ENCODE assay signal across 9 mouse cellular contexts in genomic region chr5:34188856-34189255, GRCm38 (mm10). TPM values are rescaled to one million over a fixed set of nuclear protein-coding genes. Genes with fewer than 3 reads are reported as not detected.
DNase-seq lines count a peak whose midpoint lies in the region; ATAC-seq and TF ChIP-seq lines count a peak whose summit lies in the region.
"Had no signal": no experiment of that assay in that cellular context is flagged by ENCODE, and none has a peak within 500 bp of the region (broad histone marks: within the 10 kb centered on the region; RNA-seq: fewer than 3 reads in every experiment).

No protein-coding gene starts in this region.

- 74% methylated on average over 2 of the region's 2 CpGs for WGBS in heart, adult 2 months
- 63% methylated on average over 2 of the region's 2 CpGs for WGBS in limb, embryonic 13.5 days
- WGBS in stomach, embryonic 14.5 days, result 64% methylated on average over 2 of the region's 2 CpGs

- H3K4me1 ChIP-seq in heart, adult 2 months (ENCODE audit: control insufficient read depth, insufficient read depth, low read length), result peaks cover 31% of the 10 kb centered on the region
- H3K4me1 ChIP-seq in limb, embryonic 13.5 days, result peaks cover 41% of the 10 kb centered on the region
- peaks cover 17% of the 10 kb centered on the region for H3K4me1 ChIP-seq in stomach, embryonic 14.5 days (ENCODE audit: control insufficient read depth, insufficient read depth, low read length)

- no peak for TF ChIP-seq CTCF in heart, adult 2 months (IDR thresholded peaks at IDR 0.05)

- 0 out of 2 replicates have a peak, but pooled peaks cover 2% of the 10 kb centered on the region for H3K79me2 ChIP-seq in heart, adult 2 months (replicated peaks; ENCODE audit: control insufficient read depth, insufficient read depth, low read length)

- no peak for DNase-seq in heart, adult 2 months
- no peak for DNase-seq in heart, postnatal 4 days
- DNase-seq in spleen, postnatal 36 days (ENCODE audit: low spot score in 2 of 2), result peak; percentile 59 to 62
- DNase-seq in spleen, postnatal 14 days (ENCODE audit: low spot score in 2 of 2), result no peak
- DNase-seq in left cerebral cortex, adult 8-10 months (ENCODE audit: low spot score in 2 of 2), result no peak
- DNase-seq in left cerebral cortex, adult 9 months (ENCODE audit: low spot score in 2 of 2), result no peak
- DNase-seq: gastrocnemius, postnatal 10 days had no signal

- peak overlapping the region; percentile 85 for H3K4me2 ChIP-seq in limb, embryonic 13.5 days (replicated peaks)
- peak overlapping the region; percentile 81; the same call in 1 of the 2 replicates for H3K4me2 ChIP-seq in stomach, embryonic 14.5 days (replicated peaks; ENCODE audit: low read depth, low read length)

- H3K4me3 ChIP-seq in heart, adult 2 months, result peak overlapping the region; percentile 68; the same call in 1 of the 2 replicates
- peak overlapping the region; percentile 96; the same call in 1 of the 2 replicates for H3K4me3 ChIP-seq in limb, embryonic 13.5 days
- H3K4me3 ChIP-seq in stomach, embryonic 14.5 days (ENCODE audit: low read depth, low read length), result no peak overlapping the region

- no peak overlapping the region for H3K9ac ChIP-seq in heart, adult 2 months (ENCODE audit: low read depth, low read length)
- peak overlapping the region; percentile 74; the same call in 1 of the 2 replicates for H3K9ac ChIP-seq in limb, embryonic 13.5 days
- 0 out of 2 replicates have a peak overlapping the region, but pooled peaks have one; percentile 53 for H3K9ac ChIP-seq in stomach, embryonic 14.5 days (replicated peaks; ENCODE audit: low read depth, low read length)

- TF ChIP-seq EP300 in heart, adult 2 months (IDR thresholded peaks at IDR 0.05; ENCODE audit: insufficient read depth, low read depth, low read length), result no peak

- no peaks in the 10 kb centered on the region for H3K9me3 ChIP-seq in limb, embryonic 13.5 days
- no peaks in the 10 kb centered on the region for H3K9me3 ChIP-seq in stomach, embryonic 14.5 days (ENCODE audit: control insufficient read depth, low read depth, low read length)

- no peaks in the 10 kb centered on the region for H3K27me3 ChIP-seq in heart, adult 2 months (ENCODE audit: control insufficient read depth, insufficient read depth, low read length)
- no peaks in the 10 kb centered on the region for H3K27me3 ChIP-seq in limb, embryonic 13.5 days
- no peaks in the 10 kb centered on the region for H3K27me3 ChIP-seq in stomach, embryonic 14.5 days (ENCODE audit: control insufficient read depth, insufficient read depth, low read length)

- no peak for ATAC-seq in limb, embryonic 13.5 days (ENCODE audit: low FRiP score, low read depth)
- no peak for ATAC-seq in stomach, embryonic 14.5 days (ENCODE audit: insufficient number of reproducible peaks, insufficient read depth, low FRiP score, low read depth)

- peaks cover 7% of the 10 kb centered on the region for H3K36me3 ChIP-seq in heart, adult 2 months (ENCODE audit: control insufficient read depth, insufficient read depth, low read length)
- H3K36me3 ChIP-seq in limb, embryonic 13.5 days, result peaks cover 8% of the 10 kb centered on the region; the same call in 1 of the 2 replicates
- no peaks in the 10 kb centered on the region; the same call in 1 of the 2 replicates for H3K36me3 ChIP-seq in stomach, embryonic 14.5 days (ENCODE audit: control insufficient read depth, insufficient read depth, low read length)

- H3K27ac ChIP-seq in heart, adult 2 months, result peak overlapping the region; percentile 89
- no peak overlapping the region for H3K27ac ChIP-seq in limb, embryonic 13.5 days
- no peak overlapping the region for H3K27ac ChIP-seq in stomach, embryonic 14.5 days (ENCODE audit: low read length)

- intact Hi-C loops in heart, adult 2 months (cut with DNase I), result loop anchor here (10.0 kb wide), 1 partner anchor 534 kb away; the partner anchor contains the start of genes Slbp, Tacc3 and Tmem129

- TF ChIP-seq POLR2A in heart, adult 2 months (IDR thresholded peaks at IDR 0.05; ENCODE audit: insufficient read depth, low read depth, low read length), result no peak

RNA-seq across cellular contexts. Expression of gene Mxd4, which starts 1.3 kb away (rescaled TPM):
- total RNA-seq in heart, adult 2 months (2021), result 10 to 100 TPM; 63.3 to 71.4 TPM
- polyA plus RNA-seq in heart, adult 2 months (2012; rRNA removed), result 78.1 and 89.8 TPM in 2 replicates
- total RNA-seq in heart, postnatal 4 days (2021), result 10 to 100 TPM; 60.7 to 66.5 TPM
- polyA plus RNA-seq in limb, embryonic 13.5 days (2015; fragmentation: Nextera tagmentation; extraction: Ambion mirVana), result 36.4 and 39.6 TPM in 2 replicates
- 51.4 and 58.6 TPM in 2 replicates for polyA plus RNA-seq in stomach, embryonic 14.5 days (2014; fragmentation: Nextera tagmentation; extraction: Ambion mirVana)
- 10 to 100 TPM; 68.7 to 79.4 (median 72.7) TPM for total RNA-seq in left cerebral cortex, adult 8-10 months (2022)

RNA-seq across cellular contexts. Expression of gene Haus3, which starts 19.5 kb away (rescaled TPM):
- total RNA-seq in heart, adult 2 months (2021), result 1 to 10 TPM; 3.2 to 4.8 TPM
- polyA plus RNA-seq in heart, adult 2 months (2012; rRNA removed), result 0.92 and 1.8 TPM in 2 replicates
- total RNA-seq in heart, postnatal 4 days (2021), result 10 to 100 TPM; 11.5 to 12.5 TPM
- 36.8 and 39.1 TPM in 2 replicates for polyA plus RNA-seq in limb, embryonic 13.5 days (2015; fragmentation: Nextera tagmentation; extraction: Ambion mirVana)
- polyA plus RNA-seq in stomach, embryonic 14.5 days (2014; fragmentation: Nextera tagmentation; extraction: Ambion mirVana), result 29.8 and 33.1 TPM in 2 replicates
- 10 to 100 TPM in 1 of 4 experiments, 1 to 10 TPM in 3; 7.1 to 12.4 (median 7.4) TPM for total RNA-seq in left cerebral cortex, adult 8-10 months (2022)

RNA-seq across cellular contexts. Expression of gene Poln, which starts 19.6 kb away (rescaled TPM):
- 1 to 10 TPM; 7.0 TPM for total RNA-seq in heart, adult 2 months (2021)
- polyA plus RNA-seq in heart, adult 2 months (2012; rRNA removed), result 3.4 and 4.3 TPM in 2 replicates
- total RNA-seq in heart, postnatal 4 days (2021), result under 1 TPM; 0.47 to 0.52 TPM
- 0.52 and 0.84 TPM in 2 replicates for polyA plus RNA-seq in limb, embryonic 13.5 days (2015; fragmentation: Nextera tagmentation; extraction: Ambion mirVana)
- 0.87 and 1.1 TPM in 2 replicates for polyA plus RNA-seq in stomach, embryonic 14.5 days (2014; fragmentation: Nextera tagmentation; extraction: Ambion mirVana)
- 1 to 10 TPM in 2 of 4 experiments, under 1 TPM in 2; 0.80 to 2.5 (median 1.3) TPM for total RNA-seq in left cerebral cortex, adult 8-10 months (2022)

Comparison
In these comparisons a context has a peak if more than half of its experiments do, and no peak if none do; other contexts are left out.
1. DNase-seq: peak in spleen, postnatal 36 days (2 of 2); none in heart, adult 2 months (0 of 2), heart, postnatal 4 days (single experiment), spleen, postnatal 14 days (0 of 2), left cerebral cortex, adult 8-10 months (0 of 2) and left cerebral cortex, adult 9 months (0 of 2).